Mouse (Mus musculus) neural tube, embryonic 14.5 days (tissue): Measurements from ENCODE around the gene Slit2. TPM values are rescaled to one million over a fixed set of nuclear protein-coding genes. Genes with fewer than 3 reads are reported as not detected.

Experiments used
- ATAC-seq: fragments of 200-750 bp; cut with Nextera tagmentation; 2 replicates; pipeline ENCODE4 v1.8.0; 2017; ENCODE audit warnings: low read depth, mild to moderate bottlenecking, moderate TSS enrichment, moderate library complexity
- H3K27ac ChIP-seq: fragments of 300-500 bp; sonication (generic); 2 replicates; pipeline ENCODE4 v1.5.1; 2014; ENCODE audit warnings: low read depth, mild to moderate bottlenecking, control low read depth, low read length, moderate library complexity, mixed read lengths
- H3K27me3 ChIP-seq: fragments of 300-500 bp; sonication (generic); 2 replicates; pipeline ENCODE4 v1.6.1; 2014; ENCODE audit warnings: low read length; ENCODE audit not compliant: control insufficient read depth, insufficient read depth
- H3K36me3 ChIP-seq: fragments of 300-500 bp; sonication (generic); 2 replicates; pipeline ENCODE4 v1.6.1; 2014; ENCODE audit warnings: low read length, mixed read lengths; ENCODE audit not compliant: control insufficient read depth, insufficient read depth
- H3K4me1 ChIP-seq: fragments of 300-500 bp; sonication (generic); 2 replicates; pipeline ENCODE4 v1.6.1; 2014; ENCODE audit warnings: low read length; ENCODE audit not compliant: control insufficient read depth, insufficient read depth
- H3K4me2 ChIP-seq: fragments of 300-500 bp; sonication (generic); 2 replicates; pipeline ENCODE4 v1.6.1; 2014; ENCODE audit warnings: mild to moderate bottlenecking, low read depth, low read length, control low read depth
- H3K4me3 ChIP-seq: fragments of 300-500 bp; sonication (generic); 2 replicates; pipeline ENCODE4 v1.5.1; 2014; ENCODE audit warnings: low read depth, low read length, control low read depth, mixed read lengths
- H3K9ac ChIP-seq: fragments of 300-500 bp; sonication (generic); replicated peaks from 2 replicates; pipeline ENCODE4 v1.6.1; 2014; ENCODE audit warnings: low read depth, mild to moderate bottlenecking, control low read depth, low read length, mixed read lengths
- H3K9me3 ChIP-seq: fragments of 300-500 bp; sonication (generic); 2 replicates; pipeline ENCODE4 v1.6.1; 2016; ENCODE audit warnings: low read length; ENCODE audit not compliant: control insufficient read depth
- whole genome bisulfite sequencing: fragments of 180-500 bp; shearing (Covaris S2); extraction: QIAGEN DNeasy Blood & Tissue Kit; methylation state at CpG from one replicate; pipeline ENCODE4 v1.1.7; 2014; 5-methylcytosine and 5-hydroxymethylcytosine counted together
- polyA plus RNA-seq: library from polyadenylated mRNA; unstranded; fragments of >200 nt; fragmentation: Nextera tagmentation; extraction: Ambion mirVana; gene quantifications from 2 replicates; pipeline ENCODE4 v1.2.1, GENCODE M21; 2014

Slit2 gene
- polyA plus RNA-seq, 1 experiment from 2014 or later, result 57.5 TPM

DNA sequence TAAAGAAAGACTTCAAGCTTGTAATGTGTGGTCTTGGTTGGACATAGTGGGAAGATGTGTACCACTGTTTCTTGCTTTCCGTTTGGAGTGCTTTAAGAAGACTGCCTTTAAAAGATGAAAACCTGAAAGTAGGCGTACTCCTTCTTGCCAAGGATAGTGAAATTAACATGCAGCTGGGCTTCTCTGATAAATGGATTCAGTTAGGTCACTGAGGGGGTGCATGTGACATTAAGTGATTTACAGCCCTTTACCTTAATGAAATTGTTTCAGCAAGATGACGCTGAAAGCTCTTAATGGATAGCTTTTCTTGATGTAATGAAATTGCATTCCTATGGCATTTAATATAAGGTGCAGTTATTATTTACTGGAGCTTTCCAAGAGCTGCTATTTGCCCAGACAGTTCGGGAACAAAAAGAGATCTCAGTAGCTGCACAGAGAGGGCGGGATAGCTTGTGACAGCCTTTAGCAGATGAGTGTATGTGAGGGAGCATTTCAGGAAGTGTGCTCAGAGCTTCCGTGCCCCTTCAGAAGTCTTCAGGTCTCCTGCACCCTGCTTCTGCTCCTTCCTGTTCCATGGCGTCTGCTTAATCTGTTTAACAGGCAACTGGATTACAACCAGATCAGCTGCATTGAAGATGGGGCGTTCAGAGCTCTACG, 198.8 kb downstream of the Slit2 start:
- Histone ChIP-seq H3K4me3 (no peak overlapping the region), H3K9me3 (no peaks in the 10 kb centered on the region), H3K36me3 (no peaks in the 10 kb centered on the region), H3K27me3 (no peaks in the 10 kb centered on the region), H3K27ac (0 out of 2 replicates have a peak overlapping the region, but pooled peaks have one; percentile 2), H3K4me2 (no peak overlapping the region; the same call in 1 of the 2 replicates), H3K4me1 (no peaks in the 10 kb centered on the region), H3K9ac (0 out of 2 replicates have a peak overlapping the region, but pooled peaks have one; percentile 28)
- WGBS, result 37% methylated on average over 9 of the region's 9 CpGs
- ATAC-seq, result peak; percentile 60; the same call in 1 of the 2 replicates

DNA sequence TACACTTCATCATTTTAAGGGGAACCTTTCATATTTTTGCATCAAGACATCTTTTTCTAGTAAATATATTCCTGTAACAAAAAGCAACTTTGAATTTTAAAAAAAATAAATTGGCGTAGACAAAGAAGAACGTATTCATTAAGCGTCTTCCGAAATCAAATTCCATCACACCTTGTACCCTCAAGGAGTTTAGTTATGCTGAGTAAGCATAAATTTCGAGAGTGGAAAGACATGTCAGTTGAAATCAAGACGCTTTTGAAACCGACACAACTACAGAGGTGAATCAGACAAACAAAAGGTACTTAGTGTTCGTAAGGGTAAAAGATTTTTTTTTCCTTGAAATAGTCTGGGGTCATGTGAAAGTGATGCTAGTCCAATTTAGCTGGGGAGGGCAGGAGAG, 201.4 kb downstream of the Slit2 start:
- Histone ChIP-seq H3K27me3 (no peaks in the 10 kb centered on the region), H3K27ac (no peak overlapping the region), H3K4me3 (no peak overlapping the region), H3K4me2 (no peak overlapping the region), H3K36me3 (no peaks in the 10 kb centered on the region), H3K4me1 (no peaks in the 10 kb centered on the region), H3K9me3 (no peaks in the 10 kb centered on the region), H3K9ac (no peak overlapping the region)
- WGBS, result 91% methylated on average over 8 of the region's 8 CpGs
- no peak for ATAC-seq

DNA sequence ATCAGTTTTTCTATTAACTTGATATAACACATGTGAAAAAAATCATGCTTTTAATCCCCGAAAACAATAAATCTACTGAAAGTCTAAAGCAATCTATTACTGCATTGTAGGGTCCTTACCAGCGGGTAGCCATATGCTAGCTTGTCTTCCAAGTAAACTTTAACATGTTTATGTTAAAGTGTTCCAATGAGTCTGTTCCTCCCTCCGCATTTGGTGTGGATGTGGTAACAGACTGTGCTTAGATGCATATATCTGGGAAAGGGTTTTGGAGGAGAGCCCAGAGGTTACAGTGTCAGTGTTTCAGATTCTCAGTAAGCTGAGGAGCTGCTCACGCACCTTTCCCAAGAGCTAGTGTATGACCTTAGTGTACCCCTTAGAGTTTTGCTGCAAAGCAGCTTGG, 204.9 kb downstream of the Slit2 start:
- 90% methylated on average over 4 of the region's 4 CpGs for WGBS
- Histone ChIP-seq H3K4me2 (no peak overlapping the region), H3K4me1 (no peaks in the 10 kb centered on the region), H3K27ac (no peak overlapping the region), H3K9ac (no peak overlapping the region), H3K9me3 (no peaks in the 10 kb centered on the region), H3K36me3 (no peaks in the 10 kb centered on the region), H3K4me3 (no peak overlapping the region), H3K27me3 (no peaks in the 10 kb centered on the region)
- ATAC-seq, result no peak

DNA sequence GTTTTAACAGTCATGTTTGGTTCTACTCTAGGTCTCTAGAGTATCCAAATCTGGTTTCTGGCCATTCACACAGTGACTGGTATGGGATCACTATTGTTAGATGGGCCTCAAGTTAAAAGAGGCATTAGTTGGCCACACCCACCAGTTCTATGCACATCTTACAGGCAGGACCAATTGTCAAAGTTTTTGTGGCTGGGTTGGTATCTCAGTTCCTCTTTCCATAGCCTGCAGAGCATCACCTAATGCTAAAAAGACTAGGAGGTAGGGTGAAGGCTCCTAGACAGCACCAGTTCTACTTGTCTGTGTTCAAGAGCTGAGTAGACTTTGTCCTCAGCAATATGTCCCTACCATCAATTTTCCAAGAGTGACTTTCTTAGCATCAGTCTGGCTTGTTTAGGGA, 216.4 kb downstream of the Slit2 start:
- H3K9ac ChIP-seq, result no peak overlapping the region
- no peak overlapping the region for H3K4me3 ChIP-seq
- no peaks in the 10 kb centered on the region for H3K27me3 ChIP-seq
- H3K9me3 ChIP-seq, result no peaks in the 10 kb centered on the region
- no peaks in the 10 kb centered on the region for H3K4me1 ChIP-seq
- ATAC-seq, result no peak
- H3K4me2 ChIP-seq, result no peak overlapping the region
- H3K36me3 ChIP-seq, result no peaks in the 10 kb centered on the region
- H3K27ac ChIP-seq, result no peak overlapping the region

DNA sequence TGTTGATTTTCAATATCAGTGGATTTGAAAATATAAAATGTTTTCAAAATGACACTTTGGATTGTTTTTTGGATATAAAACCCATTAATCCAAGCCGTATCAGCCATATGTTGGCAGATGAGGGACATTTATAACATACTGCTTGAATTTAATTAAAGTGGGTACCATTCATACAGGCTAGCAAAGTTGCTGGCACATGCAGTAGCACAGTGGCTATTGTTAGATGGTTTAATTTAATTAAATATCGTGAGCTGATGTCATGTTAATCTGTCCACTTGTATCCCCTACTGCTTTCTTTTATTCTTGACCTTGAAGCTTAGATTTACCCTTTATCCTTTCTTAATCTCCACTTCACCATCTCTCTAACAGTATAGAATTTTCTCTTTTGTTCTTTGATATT, 232.3 kb downstream of the Slit2 start:
- 44% methylated on average over 2 of the region's 2 CpGs for WGBS
- no peak; the same call in 1 of the 2 replicates for ATAC-seq

DNA sequence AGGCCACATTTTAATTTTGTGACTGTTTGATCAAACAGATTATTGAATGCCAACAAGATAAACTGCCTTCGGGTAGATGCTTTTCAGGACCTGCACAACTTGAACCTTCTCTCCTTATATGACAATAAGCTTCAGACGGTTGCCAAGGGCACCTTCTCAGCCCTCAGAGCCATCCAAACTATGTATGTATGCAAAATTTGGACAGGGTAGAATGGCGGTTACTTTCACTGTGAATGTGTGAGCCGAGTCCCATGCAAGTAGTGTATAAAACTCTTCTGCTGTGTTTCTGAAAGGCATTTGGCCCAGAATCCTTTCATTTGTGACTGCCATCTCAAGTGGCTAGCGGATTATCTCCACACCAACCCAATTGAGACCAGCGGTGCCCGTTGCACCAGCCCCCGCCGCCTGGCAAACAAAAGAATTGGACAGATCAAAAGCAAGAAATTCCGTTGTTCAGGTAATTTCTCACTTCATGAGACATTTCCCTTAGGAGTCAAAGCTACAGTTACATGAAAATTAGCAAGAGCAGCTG, 236.8 kb downstream of the Slit2 start:
- Histone ChIP-seq H3K4me2 (no peak overlapping the region), H3K27ac (no peak overlapping the region), H3K9me3 (no peaks in the 10 kb centered on the region), H3K27me3 (no peaks in the 10 kb centered on the region), H3K9ac (no peak overlapping the region), H3K4me1 (no peaks in the 10 kb centered on the region), H3K4me3 (no peak overlapping the region), H3K36me3 (no peaks in the 10 kb centered on the region)
- WGBS, result 73% methylated on average over 10 of the region's 10 CpGs
- ATAC-seq, result no peak

More for the DNA sequence above, 232.3 kb downstream of the Slit2 start:
- H3K4me1 ChIP-seq, result no peaks in the 10 kb centered on the region
- H3K36me3 ChIP-seq, result no peaks in the 10 kb centered on the region
- no peaks in the 10 kb centered on the region for H3K9me3 ChIP-seq
- H3K27ac ChIP-seq, result no peak overlapping the region
- H3K4me2 ChIP-seq, result no peak overlapping the region
- H3K9ac ChIP-seq, result no peak overlapping the region
- H3K4me3 ChIP-seq, result no peak overlapping the region
- H3K27me3 ChIP-seq, result no peaks in the 10 kb centered on the region

DNA sequence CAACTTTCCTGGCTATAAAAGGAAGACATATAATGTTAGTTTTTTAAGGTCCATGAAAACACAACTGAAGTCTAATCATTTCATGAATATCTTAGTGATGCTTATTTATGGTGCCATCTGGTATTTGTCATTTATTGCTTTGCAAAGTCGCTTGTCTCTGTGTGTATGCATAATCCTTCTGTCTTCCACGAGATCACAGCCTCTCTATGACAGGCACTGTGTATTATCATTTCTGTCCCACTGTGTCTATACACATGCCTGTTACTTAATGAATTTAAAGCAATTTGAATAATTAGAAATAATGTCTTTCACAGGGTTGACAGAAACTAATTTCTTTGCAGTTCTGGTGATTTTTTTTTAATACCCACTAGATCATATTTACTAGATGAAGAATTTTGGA, 242.6 kb downstream of the Slit2 start:
- Histone ChIP-seq H3K4me1 (no peaks in the 10 kb centered on the region), H3K9ac (no peak overlapping the region), H3K4me3 (no peak overlapping the region), H3K27ac (no peak overlapping the region), H3K36me3 (no peaks in the 10 kb centered on the region), H3K27me3 (no peaks in the 10 kb centered on the region), H3K9me3 (no peaks in the 10 kb centered on the region), H3K4me2 (no peak overlapping the region)
- 26% methylated on average over 2 of the region's 2 CpGs for WGBS
- ATAC-seq, result peak; percentile 82; the same call in 1 of the 2 replicates

DNA sequence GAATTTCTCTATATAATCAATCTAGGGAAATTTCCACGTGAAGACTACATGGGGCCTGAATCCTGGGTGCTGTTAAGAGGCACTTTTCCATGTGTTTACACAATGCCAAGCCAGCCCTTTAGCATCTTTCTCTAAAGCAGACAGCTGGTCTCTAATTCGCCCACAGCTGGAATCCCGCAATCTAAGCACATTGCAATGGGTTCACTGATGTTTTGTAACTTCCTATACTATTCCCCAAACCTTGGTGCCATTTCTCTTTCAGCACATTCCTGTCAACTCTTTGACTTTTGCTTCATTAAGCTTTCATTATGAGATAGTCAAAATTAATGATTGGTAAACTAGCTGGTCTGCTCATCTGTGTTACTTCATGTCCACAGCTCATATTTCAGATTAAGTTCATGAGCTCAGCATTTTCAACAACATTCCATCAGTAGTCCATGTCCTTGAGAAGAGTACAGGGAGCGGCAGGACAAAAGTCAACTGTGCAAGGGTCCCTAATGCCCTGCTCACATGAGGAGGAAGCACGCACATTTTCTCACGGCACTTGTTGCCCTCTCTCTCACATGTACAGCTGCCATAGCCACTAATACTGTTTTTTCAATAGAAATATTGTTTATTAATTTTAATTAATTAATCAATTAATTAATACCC, 247.6 kb downstream of the Slit2 start:
- Histone ChIP-seq H3K4me3 (no peak overlapping the region), H3K27me3 (no peaks in the 10 kb centered on the region), H3K4me2 (no peak overlapping the region), H3K9ac (no peak overlapping the region), H3K4me1 (no peaks in the 10 kb centered on the region), H3K27ac (no peak overlapping the region), H3K9me3 (no peaks in the 10 kb centered on the region), H3K36me3 (no peaks in the 10 kb centered on the region)
- 77% methylated on average over 6 of the region's 6 CpGs for WGBS
- no peak for ATAC-seq

DNA sequence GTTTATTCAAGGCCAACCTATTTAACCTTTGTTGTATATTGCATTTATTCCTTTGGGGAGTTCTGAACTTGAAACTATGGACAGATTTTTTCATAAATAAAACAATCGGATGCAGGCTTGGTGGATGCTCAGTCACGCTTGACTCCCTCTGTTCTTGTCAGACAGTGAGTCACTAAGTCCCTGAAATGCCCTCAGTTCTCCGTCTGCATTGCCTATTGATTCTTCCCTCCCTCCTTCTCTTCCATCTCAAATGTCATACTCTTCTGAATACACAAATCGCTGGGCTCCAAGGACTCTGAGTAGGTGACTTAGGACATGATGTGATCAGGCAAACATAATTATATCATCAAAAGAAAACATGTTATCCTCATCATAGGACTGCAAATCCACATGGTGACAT, 251.8 kb downstream of the Slit2 start:
- H3K4me1 ChIP-seq, result no peaks in the 10 kb centered on the region
- ATAC-seq, result no peak
- no peak overlapping the region for H3K4me3 ChIP-seq
- 74% methylated on average over 4 of the region's 4 CpGs for WGBS
- H3K9ac ChIP-seq, result no peak overlapping the region
- H3K4me2 ChIP-seq, result no peak overlapping the region
- H3K27me3 ChIP-seq, result no peaks in the 10 kb centered on the region
- H3K27ac ChIP-seq, result no peak overlapping the region
- no peaks in the 10 kb centered on the region for H3K9me3 ChIP-seq
- H3K36me3 ChIP-seq, result no peaks in the 10 kb centered on the region
